Mouse (Mus musculus): Measurements from ENCODE around the gene Trem2.
A peak's percentile ranks its signal among the peaks of the same experiment; 100 is the strongest.
"Not testable (repeated sequence)": the region's sequence is repeated elsewhere in the genome, so short reads cannot be mapped to it uniquely, and the experiment has no call there.

Gene Trem2

DNA sequence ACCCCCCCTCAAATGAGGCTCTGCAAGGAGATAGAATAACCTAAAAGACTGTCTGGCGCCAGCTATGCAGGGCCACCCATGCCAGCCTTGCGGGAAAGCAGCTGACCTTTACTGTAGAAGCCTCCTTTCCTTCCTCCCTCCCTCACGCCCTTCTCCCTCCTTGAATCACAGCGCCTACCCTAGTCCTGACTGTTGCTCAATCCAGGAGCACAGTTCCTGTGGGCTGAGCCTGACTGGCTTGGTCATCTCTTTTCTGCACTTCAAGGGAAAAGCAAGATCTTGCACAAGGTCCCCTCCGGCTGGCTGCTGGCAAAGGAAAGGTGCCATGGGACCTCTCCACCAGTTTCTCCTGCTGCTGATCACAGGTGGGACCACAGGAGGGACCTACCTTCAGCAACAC lies at the start of gene Trem2:
Trem2 (plus strand) TSS at position 171 of the 400 bp plus-strand sequence.
- no peak for DNase-seq (ENCODE audit: low read depth, low spot score)

DNA sequence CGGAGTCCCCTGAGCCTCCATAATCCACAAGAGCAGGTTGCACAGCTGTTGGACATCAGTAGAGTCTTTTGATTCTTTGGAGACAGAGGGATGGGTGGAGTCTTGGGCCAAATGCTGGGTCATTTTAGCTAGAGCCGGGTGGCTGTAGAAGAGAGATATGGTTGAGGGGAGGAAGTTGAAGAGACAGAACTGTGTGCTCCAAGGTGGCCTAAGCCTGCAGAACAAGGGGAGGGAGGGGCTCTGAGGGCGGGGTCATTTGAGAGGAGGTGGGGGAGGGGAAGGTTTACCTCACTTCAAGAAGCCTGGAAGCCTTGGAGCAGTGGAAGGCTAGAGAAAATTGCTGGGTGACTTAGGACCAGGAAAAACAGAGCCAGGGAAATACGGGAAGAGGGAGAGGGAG lies 47.0 kb upstream of the Trem2 start, which contains the start of gene Treml2:
Treml2 (plus strand) TSS at position 296 of the 400 bp plus-strand sequence.
- DNase-seq (ENCODE audit: low read depth, low spot score): no peak

DNA sequence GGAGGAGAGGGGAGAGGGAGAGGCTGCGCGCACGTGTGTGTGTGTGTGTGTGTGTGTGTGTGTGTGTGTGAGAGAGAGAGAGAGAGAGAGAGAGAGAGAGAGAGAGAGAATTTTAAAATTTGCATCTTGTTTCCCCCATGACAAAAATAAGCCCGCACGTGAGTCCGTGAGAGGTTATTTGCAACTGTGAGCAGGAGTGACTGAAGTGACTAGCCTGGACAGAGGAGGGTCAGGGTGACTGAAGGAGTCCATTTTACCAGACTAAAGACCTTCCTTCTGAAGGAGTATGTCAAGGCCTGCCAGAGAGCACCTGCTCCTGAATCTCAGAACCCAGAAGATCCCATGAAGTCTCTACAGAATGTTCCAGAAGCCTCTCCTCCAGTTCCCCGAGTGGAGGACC lies 46.4 kb upstream of the Trem2 start:
- no peak for DNase-seq (ENCODE audit: low read depth, low spot score)

DNA sequence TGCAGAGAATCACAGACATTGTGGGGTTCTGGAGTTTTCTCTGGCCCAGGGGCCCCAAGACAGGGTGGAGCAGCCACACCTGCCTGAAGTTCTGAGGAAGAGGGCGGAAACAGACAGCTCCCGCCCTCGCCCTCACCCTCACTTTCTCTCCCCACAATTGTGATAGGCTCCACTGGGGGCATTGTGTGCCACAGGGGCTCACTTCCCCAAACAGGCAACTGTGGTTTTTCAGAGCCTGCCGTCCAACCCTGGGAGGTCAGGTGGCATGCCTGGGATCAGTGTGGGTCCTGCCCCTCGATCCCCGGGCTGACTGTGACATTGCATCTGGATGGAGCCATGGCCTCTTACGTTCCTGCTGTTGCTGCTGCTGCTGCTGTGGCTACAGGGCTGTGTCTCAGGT lies 46.0 kb upstream of the Trem2 start:
- no peak for DNase-seq (ENCODE audit: low read depth, low spot score)

DNA sequence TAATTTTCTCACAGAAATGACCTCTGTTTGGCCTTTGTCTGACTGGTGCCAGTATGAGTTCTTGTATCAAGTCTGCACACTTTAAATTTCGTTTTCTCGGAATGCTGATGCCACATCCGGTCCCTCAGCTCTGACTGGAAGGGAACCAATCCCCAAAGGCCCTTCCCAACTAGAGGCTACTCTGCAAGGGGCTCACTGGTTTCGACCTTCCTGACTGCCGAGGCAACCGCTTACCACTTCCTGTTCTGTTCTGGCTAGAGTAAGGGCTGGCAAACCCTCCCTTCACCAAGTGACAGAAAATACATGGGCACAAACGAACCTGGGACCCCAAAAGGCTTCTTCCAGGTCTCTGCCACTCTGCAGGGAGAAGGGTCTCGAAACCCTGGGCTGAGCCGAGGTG lies 45.3 kb upstream of the Trem2 start:
- DNase-seq (ENCODE audit: low read depth, low spot score): no peak

DNA sequence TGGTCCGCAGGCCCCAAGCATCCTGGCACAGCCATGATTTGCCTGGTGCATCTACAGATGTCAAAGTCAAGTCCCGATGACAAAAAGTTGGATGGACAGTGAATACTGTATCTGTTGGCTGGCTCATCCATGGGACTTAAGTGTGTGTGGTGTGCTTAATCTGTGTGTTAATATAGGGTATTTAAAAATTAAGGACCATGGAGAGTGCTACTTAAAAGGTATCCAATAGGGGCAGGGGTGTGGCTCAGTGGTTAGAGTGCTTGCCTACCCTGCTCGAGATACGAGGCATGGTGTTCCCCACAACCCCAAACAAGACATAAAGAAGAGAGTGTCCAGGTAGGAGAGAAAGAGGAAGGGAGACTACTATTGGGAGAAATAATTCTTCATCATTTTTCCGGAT lies 44.4 kb upstream of the Trem2 start:
- DNase-seq (ENCODE audit: low read depth, low spot score): no peak

DNA sequence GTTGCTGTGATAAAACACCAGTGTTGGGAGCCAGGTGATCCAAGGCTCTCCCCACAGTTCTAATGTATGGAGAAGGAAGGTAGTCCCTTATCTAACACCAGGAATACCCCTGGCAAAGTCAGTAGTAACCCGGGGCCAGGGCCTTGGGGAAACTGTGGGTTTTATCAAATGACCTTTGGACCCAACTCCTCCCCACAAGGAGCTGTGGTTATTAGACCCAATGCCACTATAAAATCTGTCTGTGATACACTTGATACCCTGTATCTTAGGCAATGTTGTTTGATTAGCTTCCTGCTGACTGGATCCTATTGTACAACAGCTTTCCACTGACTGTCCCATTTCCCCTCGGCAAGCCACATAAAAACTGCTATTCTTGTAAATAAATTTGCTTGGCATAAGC lies 34.1 kb upstream of the Trem2 start:
- DNase-seq (ENCODE audit: low read depth, low spot score): no peak

DNA sequence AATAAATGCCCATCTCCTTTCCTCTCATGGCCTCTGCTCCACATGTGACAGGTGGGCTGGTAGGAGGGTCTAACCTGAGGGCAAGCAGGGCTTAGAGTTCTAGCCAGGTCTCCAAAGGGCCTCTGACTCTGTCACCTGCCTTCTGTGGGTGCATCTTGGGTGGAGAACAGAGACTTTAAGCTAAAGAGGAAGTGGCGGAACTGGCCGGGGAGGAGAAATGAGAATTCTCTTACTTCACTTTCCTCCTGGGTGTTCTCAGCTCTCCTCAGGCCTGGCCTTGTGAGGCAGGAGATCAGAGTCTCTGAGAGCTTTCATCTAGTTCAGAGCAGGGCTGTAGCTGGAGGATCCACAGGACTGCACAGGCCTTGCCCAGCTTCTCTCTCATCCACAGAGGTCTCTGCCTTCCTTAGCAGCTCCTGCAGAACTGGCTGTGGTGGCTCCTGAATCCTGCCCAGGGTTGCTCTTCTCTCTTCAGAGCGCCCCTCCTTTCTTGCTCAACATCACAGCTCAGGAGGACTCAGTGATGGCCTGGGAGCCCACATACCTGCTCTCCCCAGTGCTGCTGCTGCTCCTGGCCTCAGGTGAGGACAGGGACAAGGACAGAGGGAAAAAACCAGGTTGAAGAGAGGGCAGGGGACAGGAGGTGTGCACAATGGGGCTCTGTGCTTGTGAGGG lies 30.2 kb upstream of the Trem2 start, which contains the start of gene B430306N03Rik:
B430306N03Rik (plus strand) TSS at position 237 of the 675 bp plus-strand sequence.
- DNase-seq (ENCODE audit: low read depth, low spot score): not testable (repeated sequence)

DNA sequence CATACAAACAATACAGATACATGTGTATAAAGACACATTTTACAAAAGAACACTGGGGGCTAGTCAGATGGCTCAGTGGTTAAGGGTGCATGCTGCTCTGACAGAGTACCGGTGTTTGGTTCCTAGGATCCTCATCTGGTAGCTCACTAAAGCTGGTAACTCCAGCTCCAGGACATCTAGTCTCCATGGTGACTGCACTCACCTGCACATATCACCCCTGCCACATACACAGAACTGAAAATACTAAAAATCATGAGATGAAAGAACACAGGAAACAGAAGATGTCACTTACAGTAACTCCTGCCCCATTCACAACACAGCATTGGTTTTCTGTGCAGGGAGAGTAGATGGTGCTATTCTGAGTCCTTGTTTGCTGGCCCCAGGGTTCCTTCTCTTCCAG lies 27.5 kb upstream of the Trem2 start:
- no peak for DNase-seq (ENCODE audit: low read depth, low spot score)

DNA sequence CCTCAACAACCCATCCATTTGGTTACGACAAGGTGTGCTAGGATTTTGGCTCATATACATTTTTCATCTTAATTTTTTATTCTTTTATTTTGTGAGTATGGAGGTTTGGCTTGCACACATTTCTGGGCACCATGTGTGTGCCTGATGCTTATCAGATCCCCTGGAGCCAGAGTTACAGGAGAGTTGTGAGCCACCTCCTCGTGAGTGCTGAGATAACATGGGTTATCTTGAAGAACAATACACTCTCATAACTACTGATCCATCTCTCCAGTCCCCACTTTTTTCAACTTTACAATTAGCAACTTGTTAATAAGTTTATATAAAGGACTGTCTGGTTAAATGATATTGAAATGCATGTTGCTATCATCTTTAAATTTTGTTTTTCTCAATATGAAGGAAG lies 24.9 kb upstream of the Trem2 start:
- DNase-seq (ENCODE audit: low read depth, low spot score): no peak

DNA sequence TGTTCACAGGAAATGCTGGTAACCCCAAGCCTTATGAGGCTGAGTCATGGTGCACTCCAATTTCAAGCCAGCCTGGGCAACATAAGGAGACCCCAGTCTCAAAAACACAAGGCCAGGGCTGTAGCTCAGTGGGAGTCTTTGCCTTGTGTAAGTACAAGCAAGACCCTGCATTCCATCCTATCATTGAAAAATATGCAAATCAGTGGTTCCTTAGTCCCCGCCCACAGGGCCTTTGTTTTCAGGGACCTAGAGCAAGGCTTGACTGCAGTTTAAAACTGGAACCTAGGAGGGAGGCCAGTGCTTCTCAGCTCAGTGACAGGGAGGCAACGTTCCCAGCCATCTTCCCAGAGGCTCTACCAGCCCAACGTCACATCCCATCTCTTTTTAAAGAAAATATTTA lies 23.0 kb upstream of the Trem2 start:
- no peak for DNase-seq (ENCODE audit: low read depth, low spot score)

DNA sequence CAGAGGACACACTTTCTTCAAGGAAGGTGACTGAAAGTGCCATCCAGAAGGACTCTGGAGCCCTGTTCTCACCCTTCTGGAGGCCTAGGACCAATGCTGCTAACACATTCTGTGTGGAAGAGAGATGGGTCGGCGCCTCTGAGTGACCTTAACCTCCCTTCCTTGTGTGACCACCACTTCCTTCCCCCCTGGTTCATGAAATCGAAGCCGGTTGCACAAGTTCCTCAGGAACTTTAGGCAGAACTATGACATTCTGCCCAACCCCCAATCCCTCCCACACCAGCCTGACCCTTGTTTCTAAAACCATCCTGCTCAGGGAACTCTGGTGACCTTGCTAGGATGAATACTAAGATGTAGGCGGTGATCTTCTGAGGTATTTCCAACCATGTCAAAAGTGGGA lies 21.9 kb upstream of the Trem2 start:
- DNase-seq (ENCODE audit: low read depth, low spot score): no peak

DNA sequence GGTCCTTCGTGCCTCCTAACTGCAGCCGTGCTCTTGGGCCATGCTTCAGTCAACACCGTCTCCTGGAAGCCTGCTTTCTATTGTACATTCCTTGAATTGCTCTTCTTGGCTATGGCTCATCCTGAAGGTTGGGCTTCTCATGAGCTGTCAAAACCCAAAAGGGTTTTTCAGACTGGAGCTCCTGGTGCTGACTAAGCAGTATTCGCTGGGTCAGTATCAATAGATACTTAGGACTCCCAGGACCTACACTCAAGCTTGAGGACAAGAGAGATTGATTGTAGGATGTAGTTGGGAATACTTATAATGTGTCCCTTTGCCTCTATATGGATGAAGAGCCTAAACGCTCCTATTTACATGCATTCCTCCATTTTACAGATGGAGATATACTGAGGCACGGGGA lies 21.1 kb upstream of the Trem2 start:
- no peak for DNase-seq (ENCODE audit: low read depth, low spot score)

DNA sequence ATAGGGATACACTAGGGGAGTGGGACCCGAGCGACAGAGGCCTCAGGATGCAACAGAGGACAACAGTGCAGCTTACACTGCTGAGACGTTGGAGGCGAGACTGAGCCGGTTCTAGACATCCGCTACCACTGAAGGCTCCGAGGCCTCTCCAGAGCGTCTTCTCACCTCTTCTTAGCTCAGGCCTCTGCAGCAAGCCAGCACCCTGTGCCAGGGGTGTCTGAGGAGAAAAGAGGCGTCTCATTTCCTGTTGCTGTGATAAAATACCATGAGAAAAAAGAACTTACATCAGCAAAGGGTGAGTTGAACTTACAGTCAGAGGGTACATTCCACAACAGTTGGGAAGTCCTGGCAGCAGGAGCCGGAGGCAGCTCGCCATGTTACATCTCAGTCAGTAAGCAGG lies 20.6 kb upstream of the Trem2 start:
- DNase-seq (ENCODE audit: low read depth, low spot score): no peak

DNA sequence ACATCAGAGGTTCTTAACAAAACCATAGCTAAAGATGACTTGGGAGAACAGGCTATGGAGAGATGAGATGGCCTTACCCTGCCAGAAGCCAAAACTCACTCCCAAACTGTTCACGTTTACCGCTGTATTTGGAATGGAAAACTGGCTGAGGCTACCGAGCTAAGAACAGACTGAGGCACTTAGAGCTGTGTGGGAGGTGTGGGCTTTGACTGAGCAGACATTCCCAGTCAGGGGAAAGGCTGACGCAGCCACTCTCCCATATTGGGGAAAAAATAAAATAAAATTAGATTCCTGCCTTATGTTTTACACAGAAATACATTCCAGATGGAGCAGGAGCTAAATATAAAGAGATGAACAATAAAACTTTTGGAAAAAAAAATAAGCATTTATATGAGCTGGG lies 19.5 kb upstream of the Trem2 start:
- peak; percentile 97 for DNase-seq (ENCODE audit: low read depth, low spot score)

DNA sequence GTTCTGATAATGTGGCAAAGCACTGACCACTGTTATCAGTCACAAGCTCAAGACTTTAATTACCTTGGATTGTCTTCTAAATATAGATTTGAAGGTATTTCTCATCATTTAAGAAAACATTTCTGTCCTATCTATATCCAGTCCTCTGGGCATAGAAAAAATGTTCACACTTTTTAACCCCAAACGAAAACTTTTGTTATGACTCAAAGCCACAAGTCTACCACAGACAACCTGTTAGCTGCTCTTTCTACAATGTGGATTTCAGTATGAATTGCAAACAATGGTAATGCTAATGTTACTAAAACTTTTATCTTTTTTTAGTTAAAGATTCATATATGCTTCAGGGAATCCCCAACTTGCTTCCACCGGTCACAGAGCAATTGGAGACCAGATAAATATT lies 13.7 kb upstream of the Trem2 start:
- DNase-seq (ENCODE audit: low read depth, low spot score): no peak

DNA sequence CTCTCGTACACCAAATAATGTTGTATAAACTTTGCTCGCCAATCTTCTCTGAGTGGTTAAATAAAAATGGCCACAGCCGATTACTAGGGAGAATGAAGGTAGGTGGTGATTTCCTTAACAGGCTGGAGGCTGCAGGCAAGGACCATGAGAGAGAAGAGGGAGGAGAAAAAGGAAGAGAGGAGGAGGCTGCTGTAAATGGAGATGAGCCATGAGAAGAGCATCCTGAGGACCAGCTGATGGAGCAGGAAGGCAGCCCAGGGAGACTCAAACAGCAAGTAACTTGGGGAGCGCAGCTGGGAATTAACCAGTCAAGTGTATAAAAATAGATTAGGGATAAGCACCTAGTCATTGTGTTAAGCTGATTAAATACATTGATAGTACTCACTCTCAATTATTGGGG lies 12.0 kb upstream of the Trem2 start:
- DNase-seq (ENCODE audit: low read depth, low spot score): no peak

DNA sequence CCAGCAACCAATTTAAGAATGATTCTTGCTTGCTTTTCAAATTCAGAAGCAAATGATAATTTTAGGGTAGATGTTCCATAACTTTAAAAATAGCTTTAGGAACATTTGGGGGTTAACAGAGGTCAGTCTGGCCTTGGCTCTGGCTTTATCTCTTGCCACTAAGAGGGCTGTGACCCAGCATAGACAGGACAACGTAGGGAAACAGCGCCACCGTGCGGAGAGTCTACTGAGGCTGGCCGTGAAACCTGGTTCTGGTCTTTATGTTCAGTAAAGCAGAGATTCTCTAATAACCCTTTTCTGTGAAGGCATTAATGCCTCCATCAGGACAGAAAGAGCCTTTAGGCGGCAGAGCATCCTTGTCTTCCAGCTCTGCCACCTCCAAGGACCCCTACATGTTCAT lies 9.3 kb upstream of the Trem2 start:
- no peak for DNase-seq (ENCODE audit: low read depth, low spot score)

DNA sequence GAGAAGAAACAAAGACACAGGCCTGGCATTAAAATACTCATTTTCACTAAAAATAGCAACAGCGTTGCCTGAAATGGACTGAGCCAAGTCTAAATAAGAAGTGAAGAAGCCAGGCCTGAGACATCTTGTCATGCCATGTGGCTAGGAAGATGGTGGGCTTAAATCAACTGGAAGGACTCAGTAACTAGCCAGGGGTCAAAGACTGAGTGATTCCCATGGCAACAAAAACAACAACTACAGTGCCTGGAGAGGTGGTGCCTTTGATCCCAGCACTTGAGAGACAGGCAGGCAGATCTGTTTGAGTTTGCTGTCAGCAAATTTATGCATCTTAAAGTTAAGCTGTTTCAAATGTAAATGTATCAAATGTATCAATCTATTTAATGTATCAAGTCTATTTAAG lies 5.9 kb upstream of the Trem2 start:
- no peak for DNase-seq (ENCODE audit: low read depth, low spot score)

DNA sequence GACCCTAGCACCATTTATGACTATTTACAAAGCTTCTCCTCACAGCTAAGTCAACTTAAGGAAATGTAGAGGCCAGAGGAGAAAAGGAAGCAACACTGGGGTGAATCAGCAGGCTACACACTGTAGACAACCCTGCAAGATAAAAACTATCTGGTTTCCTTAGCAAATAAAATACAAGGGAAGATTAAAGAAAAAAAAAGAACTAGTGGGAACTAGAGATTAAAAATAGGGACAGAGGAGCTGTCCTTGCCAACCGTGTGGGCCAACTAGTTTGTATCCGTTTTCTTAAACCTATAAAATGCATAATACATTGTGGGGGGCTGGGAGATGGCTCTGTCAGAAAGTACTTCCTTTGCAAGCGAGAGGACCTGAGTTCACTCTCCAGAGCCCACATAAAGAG lies 4.3 kb upstream of the Trem2 start:
- DNase-seq (ENCODE audit: low read depth, low spot score): no peak

DNA sequence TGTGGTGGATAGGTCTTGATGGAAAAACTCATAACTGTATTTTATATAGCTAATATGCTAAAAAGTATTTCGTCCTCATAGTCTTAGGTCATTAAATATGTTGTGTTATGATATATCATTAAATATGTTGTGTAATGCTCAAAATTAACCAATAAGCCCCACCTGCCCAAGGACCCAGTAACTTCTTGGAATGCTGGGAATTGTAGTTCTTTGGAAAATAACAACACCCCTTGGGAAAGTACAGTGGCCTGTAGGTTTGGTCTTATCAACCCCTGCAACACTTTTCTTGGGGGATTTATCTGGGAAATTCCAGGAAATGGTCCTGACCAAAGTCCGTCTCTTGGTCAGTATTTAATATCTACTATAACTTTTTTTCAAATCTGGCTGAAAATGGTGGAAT lies 3.1 kb upstream of the Trem2 start:
- DNase-seq (ENCODE audit: low read depth, low spot score): no peak

DNA sequence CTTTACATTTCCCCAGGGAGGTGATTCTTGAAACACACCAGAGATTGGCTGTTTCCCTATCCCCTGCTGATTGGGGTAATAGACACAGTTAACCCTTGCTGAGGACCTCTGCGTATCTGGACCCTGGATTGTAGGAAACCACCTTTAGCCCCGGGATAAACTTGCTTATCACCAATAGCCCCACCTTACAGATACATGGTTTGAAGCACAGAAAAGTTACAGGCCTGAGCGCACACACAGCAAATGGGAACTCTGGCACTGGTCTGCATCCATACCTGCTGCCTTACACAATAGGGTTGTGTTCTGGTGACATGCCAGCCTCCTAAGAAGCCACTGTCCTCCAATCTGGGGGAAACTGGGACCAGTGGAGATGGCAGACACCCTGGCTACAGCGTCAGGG lies 377 bp upstream of the Trem2 start:
- no peak for DNase-seq (ENCODE audit: low read depth, low spot score)

DNA sequence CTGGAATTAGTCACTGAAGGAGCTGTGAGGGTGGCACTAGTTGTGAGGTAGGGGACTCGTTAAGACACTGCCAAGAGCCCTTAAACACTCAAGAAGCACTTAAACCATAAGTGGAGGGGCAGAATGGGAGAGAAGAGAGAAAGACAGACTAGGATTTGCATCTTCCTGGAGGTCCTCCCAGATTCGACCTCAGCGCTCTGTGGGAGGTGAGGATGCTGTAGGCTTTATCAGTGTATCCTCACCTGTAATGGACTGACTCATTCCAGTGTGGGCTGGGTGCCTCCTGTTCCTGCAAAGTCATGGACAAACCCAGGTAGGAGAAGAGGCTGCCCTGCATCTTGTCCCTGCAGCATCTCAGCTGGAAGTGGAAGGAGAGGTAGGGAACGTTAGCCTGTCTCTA lies 633 bp downstream of the Trem2 start:
- no peak for DNase-seq (ENCODE audit: low read depth, low spot score)

DNA sequence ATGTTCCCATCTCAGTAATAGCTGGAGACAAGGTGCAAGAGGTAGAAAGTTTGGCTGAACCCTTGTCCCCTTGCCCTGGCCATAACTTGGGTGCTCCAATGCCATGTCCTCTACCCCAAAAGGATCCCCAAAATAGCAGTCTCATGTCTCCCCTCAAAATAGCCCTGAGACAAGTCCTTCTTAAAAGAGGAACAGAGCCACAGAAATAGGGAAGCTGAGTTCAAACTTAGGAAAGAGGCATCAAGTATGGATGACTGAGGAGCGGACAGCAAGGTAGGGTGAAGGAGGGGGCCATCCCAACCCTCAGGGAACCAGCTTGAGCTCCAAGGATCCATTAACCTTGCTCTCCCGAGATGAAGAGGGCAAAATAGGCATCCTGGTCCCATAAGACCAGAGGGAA lies 1.1 kb downstream of the Trem2 start:
- no peak for DNase-seq (ENCODE audit: low read depth, low spot score)
